Mouse (Mus musculus): Measurements from ENCODE around the gene Pimreg. TPM values are rescaled to one million over a fixed set of nuclear protein-coding genes. Genes with fewer than 3 reads are reported as not detected.
A peak's percentile ranks its signal among the peaks of the same experiment; 100 is the strongest.

Pimreg gene
- total and polyA plus RNA-seq, 2 experiments = 0.07 TPM; not detected in 1

- TF ChIP-seq POLR2A (IDR thresholded peaks at IDR 0.05; ENCODE audit: extremely low read depth, insufficient read depth, low read length) (no peak), CTCF (IDR thresholded peaks at IDR 0.05; ENCODE audit: low read depth, low read length) (peak; percentile 79)
Measured at GRCm38 (mm10) chr11:72002138-72002853, 39.5 kb upstream of the Pimreg start.

DNA sequence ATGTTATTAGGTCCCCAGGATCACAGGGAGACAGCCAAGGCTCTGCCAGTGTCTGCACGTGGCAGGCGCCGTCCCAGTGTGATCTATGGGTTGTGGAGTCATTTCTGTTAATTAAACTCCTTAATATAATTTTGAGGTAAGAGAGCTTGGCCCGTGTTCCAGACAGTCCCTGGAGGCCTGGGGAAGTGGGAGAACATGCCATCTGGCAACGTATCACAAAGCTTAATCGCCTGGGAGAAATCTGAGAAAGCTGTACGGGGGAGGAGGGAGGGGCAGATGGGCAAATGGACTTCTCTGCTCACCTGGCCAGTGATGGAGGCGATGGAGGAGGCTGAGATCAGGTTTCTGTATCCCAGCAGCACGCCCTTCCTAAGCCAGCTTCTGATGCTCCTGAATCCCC lies 38.7 kb upstream of the Pimreg start:
- Histone ChIP-seq H3K36me3 (ENCODE audit: control insufficient read depth, insufficient read depth, low read length) (no peaks in the 10 kb centered on the region), H3K27ac (replicated peaks; ENCODE audit: insufficient read depth, low read depth, low read length) (no peak overlapping the region), H3K4me1 (ENCODE audit: control insufficient read depth, insufficient read depth, low read length) (no peaks in the 10 kb centered on the region), H3K9ac (ENCODE audit: low read depth, low read length) (no peak overlapping the region), H3K4me3 (ENCODE audit: insufficient read depth, low read depth, low read length) (no peak overlapping the region), H3K79me2 (ENCODE audit: control insufficient read depth, insufficient read depth, low read length) (no peaks in the 10 kb centered on the region), H3K27me3 (ENCODE audit: control insufficient read depth, insufficient read depth, low read length) (no peaks in the 10 kb centered on the region)
- DNase-seq (ENCODE audit: extremely low read depth, low read depth, low spot score) = no peak
- WGBS = 75% methylated on average over 9 of the region's 9 CpGs
- TF ChIP-seq CTCF (IDR thresholded peaks at IDR 0.05; ENCODE audit: low read depth, low read length) (no peak), POLR2A (IDR thresholded peaks at IDR 0.05; ENCODE audit: extremely low read depth, insufficient read depth, low read length) (no peak)

More at GRCm38 (mm10) chr11:72002138-72002853, 39.5 kb upstream of the Pimreg start:
- Histone ChIP-seq H3K36me3 (ENCODE audit: control insufficient read depth, insufficient read depth, low read length) (no peaks in the 10 kb centered on the region), H3K4me3 (ENCODE audit: insufficient read depth, low read depth, low read length) (no peak overlapping the region), H3K9ac (ENCODE audit: low read depth, low read length) (no peak overlapping the region), H3K27me3 (ENCODE audit: control insufficient read depth, insufficient read depth, low read length) (no peaks in the 10 kb centered on the region), H3K4me1 (ENCODE audit: control insufficient read depth, insufficient read depth, low read length) (no peaks in the 10 kb centered on the region), H3K27ac (replicated peaks; ENCODE audit: insufficient read depth, low read depth, low read length) (no peak overlapping the region), H3K79me2 (ENCODE audit: control insufficient read depth, insufficient read depth, low read length) (no peaks in the 10 kb centered on the region)
- 43% methylated on average over 13 of the region's 13 CpGs for WGBS
- DNase-seq (ENCODE audit: extremely low read depth, low read depth, low spot score) = peak; percentile 9

DNA sequence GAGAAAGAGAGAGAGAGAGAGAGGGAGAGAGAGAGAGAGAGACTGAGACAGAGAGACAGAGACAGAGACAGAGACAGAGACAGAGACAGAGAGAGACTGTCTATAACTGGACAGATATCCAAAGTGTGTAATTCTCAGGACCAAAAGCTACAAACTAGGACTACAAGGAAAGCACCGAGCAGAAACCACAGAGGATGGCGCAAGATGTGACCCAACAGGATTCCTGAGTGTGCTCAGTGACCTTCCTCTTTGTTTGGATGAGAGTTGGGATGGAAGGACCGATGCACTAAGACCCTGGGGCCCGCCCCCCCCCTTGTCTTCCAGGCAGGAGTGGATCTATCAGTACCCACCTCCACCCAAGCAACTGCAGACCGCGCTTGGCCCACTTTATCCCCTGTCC lies 36.3 kb upstream of the Pimreg start:
- no peak for TF ChIP-seq CTCF (IDR thresholded peaks at IDR 0.05; ENCODE audit: low read depth, low read length)
- TF ChIP-seq POLR2A (IDR thresholded peaks at IDR 0.05; ENCODE audit: extremely low read depth, insufficient read depth, low read length) = no peak
- Histone ChIP-seq H3K4me1 (ENCODE audit: control insufficient read depth, insufficient read depth, low read length) (no peaks in the 10 kb centered on the region), H3K36me3 (ENCODE audit: control insufficient read depth, insufficient read depth, low read length) (no peaks in the 10 kb centered on the region), H3K27me3 (ENCODE audit: control insufficient read depth, insufficient read depth, low read length) (no peaks in the 10 kb centered on the region), H3K27ac (replicated peaks; ENCODE audit: insufficient read depth, low read depth, low read length) (no peak overlapping the region), H3K4me3 (ENCODE audit: insufficient read depth, low read depth, low read length) (no peak overlapping the region), H3K9ac (ENCODE audit: low read depth, low read length) (no peak overlapping the region), H3K79me2 (ENCODE audit: control insufficient read depth, insufficient read depth, low read length) (no peaks in the 10 kb centered on the region)
- WGBS = 89% methylated on average over 6 of the region's 6 CpGs
- DNase-seq (ENCODE audit: extremely low read depth, low read depth, low spot score) = no peak

- Histone ChIP-seq H3K9ac (ENCODE audit: low read depth, low read length) (no peak overlapping the region), H3K79me2 (ENCODE audit: control insufficient read depth, insufficient read depth, low read length) (no peaks in the 10 kb centered on the region), H3K27ac (replicated peaks; ENCODE audit: insufficient read depth, low read depth, low read length) (no peak overlapping the region), H3K4me3 (ENCODE audit: insufficient read depth, low read depth, low read length) (no peak overlapping the region), H3K27me3 (ENCODE audit: control insufficient read depth, insufficient read depth, low read length) (no peaks in the 10 kb centered on the region), H3K36me3 (ENCODE audit: control insufficient read depth, insufficient read depth, low read length) (no peaks in the 10 kb centered on the region), H3K4me1 (ENCODE audit: control insufficient read depth, insufficient read depth, low read length) (no peaks in the 10 kb centered on the region)
- TF ChIP-seq CTCF (IDR thresholded peaks at IDR 0.05; ENCODE audit: low read depth, low read length) = no peak
- TF ChIP-seq POLR2A (IDR thresholded peaks at IDR 0.05; ENCODE audit: extremely low read depth, insufficient read depth, low read length) = no peak
- DNase-seq (ENCODE audit: extremely low read depth, low read depth, low spot score) = peak; percentile 30
- 9% methylated on average over 5 of the region's 5 CpGs for WGBS
Measured at GRCm38 (mm10) chr11:72010367-72010766, 31.5 kb upstream of the Pimreg start.

- TF ChIP-seq CTCF (IDR thresholded peaks at IDR 0.05; ENCODE audit: low read depth, low read length) = no peak
- H3K27me3 ChIP-seq (ENCODE audit: control insufficient read depth, insufficient read depth, low read length) = no peaks in the 10 kb centered on the region
- no peak overlapping the region for H3K4me3 ChIP-seq (ENCODE audit: insufficient read depth, low read depth, low read length)
- no peaks in the 10 kb centered on the region for H3K36me3 ChIP-seq (ENCODE audit: control insufficient read depth, insufficient read depth, low read length)
- H3K9ac ChIP-seq (ENCODE audit: low read depth, low read length) = no peak overlapping the region
- no peaks in the 10 kb centered on the region for H3K4me1 ChIP-seq (ENCODE audit: control insufficient read depth, insufficient read depth, low read length)
- no peak overlapping the region for H3K27ac ChIP-seq (replicated peaks; ENCODE audit: insufficient read depth, low read depth, low read length)
- DNase-seq (ENCODE audit: extremely low read depth, low read depth, low spot score) = peak; percentile 14
- WGBS = 16% methylated on average over 9 of the region's 9 CpGs
- no peaks in the 10 kb centered on the region for H3K79me2 ChIP-seq (ENCODE audit: control insufficient read depth, insufficient read depth, low read length)
Measured at GRCm38 (mm10) chr11:72010940-72011722, 30.7 kb upstream of the Pimreg start.

- Histone ChIP-seq H3K27me3 (ENCODE audit: control insufficient read depth, insufficient read depth, low read length) (no peaks in the 10 kb centered on the region), H3K4me1 (ENCODE audit: control insufficient read depth, insufficient read depth, low read length) (no peaks in the 10 kb centered on the region), H3K36me3 (ENCODE audit: control insufficient read depth, insufficient read depth, low read length) (no peaks in the 10 kb centered on the region), H3K27ac (replicated peaks; ENCODE audit: insufficient read depth, low read depth, low read length) (no peak overlapping the region), H3K4me3 (ENCODE audit: insufficient read depth, low read depth, low read length) (no peak overlapping the region), H3K79me2 (ENCODE audit: control insufficient read depth, insufficient read depth, low read length) (no peaks in the 10 kb centered on the region), H3K9ac (ENCODE audit: low read depth, low read length) (no peak overlapping the region)
- TF ChIP-seq POLR2A (IDR thresholded peaks at IDR 0.05; ENCODE audit: extremely low read depth, insufficient read depth, low read length) = no peak
- TF ChIP-seq CTCF (IDR thresholded peaks at IDR 0.05; ENCODE audit: low read depth, low read length) = no peak
- WGBS = 75% methylated on average over 1 of the region's 1 CpGs
- DNase-seq (ENCODE audit: extremely low read depth, low read depth, low spot score) = no peak
Measured at GRCm38 (mm10) chr11:72011955-72012354, 29.9 kb upstream of the Pimreg start.
